ENCODE assay signal across 16 mouse cellular contexts in genomic region chr12:45063606-45064005, GRCm38 (mm10). TPM values are rescaled to one million over a fixed set of nuclear protein-coding genes. Genes with fewer than 3 reads are reported as not detected.
A peak's percentile ranks its signal among the peaks of the same experiment; 100 is the strongest.
DNase-seq lines count a peak whose midpoint lies in the region.
"Had no signal": no experiment of that assay in that cellular context is flagged by ENCODE, and none has a peak within 500 bp of the region (broad histone marks: within the 10 kb centered on the region; RNA-seq: fewer than 3 reads in every experiment).

No protein-coding gene starts in this region.

- WGBS in hindbrain, embryonic 10.5 days: 78% methylated on average over 5 of the region's 5 CpGs

- intact Hi-C loops in heart, postnatal 25 days (cut with DNase I): no loop called here

- no peak overlapping the region for H3K4me3 ChIP-seq in hindbrain, embryonic 10.5 days
- H3K4me3 ChIP-seq: erythroblast, embryonic 14.5 days; kidney, embryonic 15.5 days; limb, embryonic 10.5 days; midbrain, embryonic 13.5 days; neural tube, embryonic 12.5 days had no signal

- no peaks in the 10 kb centered on the region for H3K9me3 ChIP-seq in hindbrain, embryonic 10.5 days
- H3K9me3 ChIP-seq: kidney, embryonic 15.5 days; limb, embryonic 10.5 days; neural tube, embryonic 12.5 days had no signal

- DNase-seq in cerebellum, postnatal 10 days: peak; percentile 59 to 68
- no peak for DNase-seq in cerebellum, postnatal 36 days
- DNase-seq in right cerebral cortex, adult 18-20 months: peak; percentile 27
- no peak for DNase-seq in right cerebral cortex, postnatal 4 days
- peak; percentile 75 for DNase-seq in heart, postnatal 25 days (ENCODE audit: low spot score)
- DNase-seq in lung, postnatal 4 days: peak; percentile 34 to 66
- no peak for DNase-seq in hindbrain, embryonic 10.5 days (ENCODE audit: low spot score)
- no peak for DNase-seq in kidney, adult 18-20 months
- DNase-seq: cerebellum, adult 18-20 months; retina, postnatal 1 day had no signal

- no peaks in the 10 kb centered on the region for H3K36me3 ChIP-seq in hindbrain, embryonic 10.5 days
- H3K36me3 ChIP-seq: kidney, embryonic 15.5 days; limb, embryonic 10.5 days; midbrain, embryonic 13.5 days; neural tube, embryonic 12.5 days had no signal

- no peaks in the 10 kb centered on the region for H3K27me3 ChIP-seq in hindbrain, embryonic 10.5 days (ENCODE audit: insufficient read depth, poor library complexity, severe bottlenecking)
- H3K27me3 ChIP-seq: kidney, embryonic 15.5 days; midbrain, embryonic 13.5 days; neural tube, embryonic 12.5 days had no signal

- peaks cover 14% of the 10 kb centered on the region for H3K4me1 ChIP-seq in hindbrain, embryonic 10.5 days (replicated peaks)
- H3K4me1 ChIP-seq: neural tube, embryonic 12.5 days had no signal

- no peak overlapping the region for H3K27ac ChIP-seq in hindbrain, embryonic 10.5 days
- H3K27ac ChIP-seq: hindbrain, embryonic 14.5 days; kidney, embryonic 15.5 days; limb, embryonic 10.5 days; midbrain, embryonic 13.5 days; neural tube, embryonic 12.5 days had no signal

RNA-seq across cellular contexts. Expression of gene Stxbp6, which starts 10.9 kb away (rescaled TPM):
- 10 to 100 TPM in 1 of 2 experiments, 1 to 10 TPM in 1; 9.3 to 16.5 TPM for total RNA-seq in heart, postnatal 25 days (2021)
- 12.4 and 14.9 TPM in 2 replicates for polyA plus RNA-seq in hindbrain, embryonic 10.5 days (2016; fragmentation: Nextera tagmentation; extraction: Ambion mirVana)
- polyA plus RNA-seq: erythroblast, embryonic 14.5 days had no signal

Comparison
In these comparisons a context has a peak if more than half of its experiments do, and no peak if none do; other contexts are left out.
1. DNase-seq: peak in cerebellum, postnatal 10 days (2 of 2), right cerebral cortex, adult 18-20 months (single experiment), heart, postnatal 25 days (single experiment) and lung, postnatal 4 days (2 of 2); none in cerebellum, postnatal 36 days (0 of 2), right cerebral cortex, postnatal 4 days (single experiment), hindbrain, embryonic 10.5 days (single experiment) and kidney, adult 18-20 months (single experiment).